Comparison of ENCODE assay signal across 1 mouse cellular context in genomic region chr11:106329128-106329527, GRCm38 (mm10).
TF ChIP-seq lines count a peak whose summit lies in the region.

No protein-coding gene starts in this region.

TF ChIP-seq in MEL, 35 proteins besides CTCF, POLR2A, EP300 and RAD21 (continued from another document):
- no peak for TF ChIP-seq TBP (IDR thresholded peaks at IDR 0.05; ENCODE audit: low read depth, low read length)
- TF ChIP-seq GATA1 (IDR thresholded peaks at IDR 0.05; ENCODE audit: low read depth, low read length): no peak
- no peak for TF ChIP-seq TAL1 (IDR thresholded peaks at IDR 0.05; ENCODE audit: low read length)
- no peak for TF ChIP-seq MAX (IDR thresholded peaks at IDR 0.05; ENCODE audit: low read length)
- no peak for TF ChIP-seq BHLHE40 (IDR thresholded peaks at IDR 0.05; ENCODE audit: borderline replicate concordance, low read depth, low read length)
- no peak for TF ChIP-seq USF1 (IDR thresholded peaks at IDR 0.05; ENCODE audit: low read depth, low read length)
- no peak for TF ChIP-seq MEF2A (IDR thresholded peaks at IDR 0.05; ENCODE audit: extremely low read depth, insufficient replicate concordance, low read depth, low read length, poor library complexity, severe bottlenecking)
- no peak for TF ChIP-seq ETS1 (IDR thresholded peaks at IDR 0.05; ENCODE audit: low read depth, low read length)
- TF ChIP-seq SIN3A (IDR thresholded peaks at IDR 0.05; ENCODE audit: low read length): no peak
- TF ChIP-seq SMC3 (IDR thresholded peaks at IDR 0.05; ENCODE audit: low read depth, low read length): no peak
- no peak for TF ChIP-seq NELFE (IDR thresholded peaks at IDR 0.05; ENCODE audit: low read depth, low read length)
